Mouse (Mus musculus): ENCODE data around the gene Yrdc. TPM values are rescaled to one million over a fixed set of nuclear protein-coding genes. Genes with fewer than 3 reads are reported as not detected.

Gene Yrdc
- 22.8 and 27.6 TPM in 2 replicates for polyA plus RNA-seq (2011; ENCODE audit: insufficient read depth, insufficient read length, low replicate concordance, missing spikeins)

DNA sequence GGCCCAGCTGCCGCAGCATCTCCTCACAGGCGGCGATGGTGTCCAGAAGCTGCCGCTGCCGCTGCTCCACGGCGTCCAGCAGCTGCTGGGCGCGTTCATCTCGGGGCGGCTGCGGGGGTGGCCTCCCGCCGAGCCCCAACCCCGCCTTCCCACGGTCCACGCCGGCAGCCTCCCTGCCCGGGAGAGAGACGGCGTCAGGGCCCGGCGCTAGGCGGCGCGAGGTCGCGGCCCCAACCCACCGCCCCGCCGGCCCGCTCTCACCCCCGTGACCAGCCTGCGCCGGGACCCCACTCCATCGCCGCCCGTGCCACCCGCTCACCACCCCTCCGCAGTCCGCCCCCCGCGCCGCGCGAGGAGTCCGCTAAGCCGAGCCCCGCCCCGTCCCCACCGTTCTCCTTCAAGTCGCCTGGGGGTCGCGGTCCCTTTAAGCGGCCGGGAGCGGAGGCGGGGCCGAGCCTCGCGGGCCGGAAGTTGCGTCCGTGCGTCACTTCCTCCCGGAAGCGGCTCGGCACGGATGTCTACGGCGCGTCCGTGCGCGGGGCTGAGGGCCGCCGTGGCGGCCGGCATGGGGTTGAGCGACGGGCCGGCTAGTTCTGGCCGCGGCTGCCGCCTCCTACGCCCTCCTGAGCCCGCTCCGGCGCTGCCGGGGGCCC is at the start of gene Yrdc:
TSS of gene Yrdc (plus strand) at position 419 of the 653 bp plus-strand sequence.
- Histone ChIP-seq H3K4me3 (replicated peaks; ENCODE audit: control insufficient read depth, low read depth, low read length) (peak within 1 kb of the TSS; percentile 69), H3K27ac (ENCODE audit: control insufficient read depth, insufficient read depth, low read depth, low read length, poor library complexity) (peak within 1 kb of the TSS; percentile 91), H3K4me1 (ENCODE audit: control insufficient read depth, insufficient read depth, low read length) (no peaks in the 10 kb centered on the region)
- peak; percentile 51; the same call in 1 of the 2 replicates for TF ChIP-seq POLR2A (IDR thresholded peaks at IDR 0.05; ENCODE audit: borderline replicate concordance, control insufficient read depth, low read depth, low read length)
- no peak for TF ChIP-seq CTCF (IDR thresholded peaks at IDR 0.05; ENCODE audit: control insufficient read depth, insufficient read depth, low read length)
- under 1% methylated on average over 87 of the region's 90 CpGs for WGBS

- peaks cover 3% of the 10 kb centered on the region; the same call in 1 of the 2 replicates for H3K4me1 ChIP-seq (ENCODE audit: control insufficient read depth, insufficient read depth, low read length)
- H3K4me3 ChIP-seq (replicated peaks; ENCODE audit: control insufficient read depth, low read depth, low read length) = peak within 1 kb of the TSS; percentile 86
- peak within 1 kb of the TSS; percentile 97 for H3K27ac ChIP-seq (ENCODE audit: control insufficient read depth, insufficient read depth, low read depth, low read length, poor library complexity)
- TF ChIP-seq POLR2A (IDR thresholded peaks at IDR 0.05; ENCODE audit: borderline replicate concordance, control insufficient read depth, low read depth, low read length) = no peak
- TF ChIP-seq CTCF (IDR thresholded peaks at IDR 0.05; ENCODE audit: control insufficient read depth, insufficient read depth, low read length) = peak; percentile 77
- WGBS = 2% methylated on average over 21 of the region's 21 CpGs
Observed at GRCm38 (mm10) chr4:124801552-124802308, 48.7 kb upstream of the Yrdc start, which contains the start of gene Mtf1. Gene Mtf1 (plus strand): TSS chr4:124802104.

GRCm38 (mm10) chr4:124802309-124803260 is 47.9 kb upstream of the Yrdc start:
- Histone ChIP-seq H3K27ac (ENCODE audit: control insufficient read depth, insufficient read depth, low read depth, low read length, poor library complexity) (peak overlapping the region; percentile 97), H3K4me1 (ENCODE audit: control insufficient read depth, insufficient read depth, low read length) (peaks cover 3% of the 10 kb centered on the region; the same call in 1 of the 2 replicates), H3K4me3 (replicated peaks; ENCODE audit: control insufficient read depth, low read depth, low read length) (peak overlapping the region; percentile 86)
- TF ChIP-seq POLR2A (IDR thresholded peaks at IDR 0.05; ENCODE audit: borderline replicate concordance, control insufficient read depth, low read depth, low read length) = peak; percentile 75; the same call in 1 of the 2 replicates
- TF ChIP-seq CTCF (IDR thresholded peaks at IDR 0.05; ENCODE audit: control insufficient read depth, insufficient read depth, low read length) = no peak
- under 1% methylated on average over 53 of the region's 53 CpGs for WGBS

DNA sequence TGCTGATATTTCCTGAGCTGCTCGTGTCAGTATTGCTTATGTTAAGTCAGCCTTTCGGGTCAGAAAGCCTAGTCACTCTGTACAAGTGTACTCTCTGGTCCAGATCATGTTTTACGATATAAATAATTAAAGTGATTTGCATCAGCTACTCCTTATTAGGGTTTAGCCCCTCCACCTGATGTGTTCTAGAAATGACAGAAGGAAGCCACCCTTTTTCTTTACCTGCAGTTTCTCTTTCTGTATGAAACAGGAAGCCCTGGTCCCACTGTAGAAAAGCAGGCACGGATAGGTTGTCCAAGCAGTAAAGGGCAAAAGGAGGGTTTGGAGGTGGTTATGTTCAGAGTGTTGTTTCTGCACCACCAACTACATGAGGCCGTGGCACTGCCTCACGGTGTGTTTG is 47.1 kb upstream of the Yrdc start:
- H3K27ac ChIP-seq (ENCODE audit: control insufficient read depth, insufficient read depth, low read depth, low read length, poor library complexity) = no peak overlapping the region
- 35% methylated on average over 6 of the region's 6 CpGs for WGBS
- TF ChIP-seq POLR2A (IDR thresholded peaks at IDR 0.05; ENCODE audit: borderline replicate concordance, control insufficient read depth, low read depth, low read length) (no peak), CTCF (IDR thresholded peaks at IDR 0.05; ENCODE audit: control insufficient read depth, insufficient read depth, low read length) (no peak)
- H3K4me1 ChIP-seq (ENCODE audit: control insufficient read depth, insufficient read depth, low read length) = peaks cover 3% of the 10 kb centered on the region
- peak overlapping the region; percentile 29 for H3K4me3 ChIP-seq (replicated peaks; ENCODE audit: control insufficient read depth, low read depth, low read length)

GRCm38 (mm10) chr4:124808511-124808910 is 42.0 kb upstream of the Yrdc start:
- TF ChIP-seq CTCF (IDR thresholded peaks at IDR 0.05; ENCODE audit: control insufficient read depth, insufficient read depth, low read length) (no peak), POLR2A (IDR thresholded peaks at IDR 0.05; ENCODE audit: borderline replicate concordance, control insufficient read depth, low read depth, low read length) (no peak)
- peaks cover 7% of the 10 kb centered on the region for H3K4me1 ChIP-seq (ENCODE audit: control insufficient read depth, insufficient read depth, low read length)
- H3K27ac ChIP-seq (ENCODE audit: control insufficient read depth, insufficient read depth, low read depth, low read length, poor library complexity) = no peak overlapping the region
- 46% methylated on average over 5 of the region's 5 CpGs for WGBS
- H3K4me3 ChIP-seq (replicated peaks; ENCODE audit: control insufficient read depth, low read depth, low read length) = no peak overlapping the region

DNA sequence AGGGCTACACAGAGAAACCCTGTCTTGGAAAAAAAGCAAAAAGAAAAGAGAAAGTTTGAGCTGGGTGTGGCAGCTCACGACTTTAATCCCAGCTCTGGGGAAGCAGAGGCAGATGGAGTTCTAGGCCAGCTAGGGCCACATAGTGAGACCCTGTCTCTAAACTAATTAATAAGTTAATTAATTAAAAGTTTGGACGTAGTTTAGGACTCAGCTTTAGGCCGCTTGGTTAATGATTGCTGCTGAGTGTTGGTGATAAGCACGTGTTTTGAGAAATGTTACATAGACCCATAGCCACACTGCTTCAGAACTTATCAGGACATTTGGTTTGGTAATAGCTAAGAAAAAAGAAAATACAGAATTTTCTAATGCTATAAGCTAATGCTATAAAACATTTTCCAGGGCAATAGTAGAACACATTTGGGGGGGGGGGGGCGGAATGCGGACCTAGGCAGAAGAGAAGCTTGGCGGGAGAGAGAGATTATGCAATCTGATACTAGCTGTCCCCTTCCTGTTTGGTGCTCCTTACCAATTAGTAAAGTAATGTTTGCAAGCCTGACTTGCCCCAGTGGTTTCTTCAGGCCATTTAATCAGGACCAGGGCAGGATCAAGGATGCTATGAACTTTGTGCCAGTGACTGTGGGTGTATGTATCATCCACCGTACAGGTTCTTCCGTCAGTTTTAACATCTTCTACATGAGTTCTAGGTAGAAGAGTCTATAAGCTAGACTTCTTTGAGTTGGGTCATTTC is 41.2 kb upstream of the Yrdc start:
- peaks cover 7% of the 10 kb centered on the region for H3K4me1 ChIP-seq (ENCODE audit: control insufficient read depth, insufficient read depth, low read length)
- 38% methylated on average over 9 of the region's 9 CpGs for WGBS
- H3K27ac ChIP-seq (ENCODE audit: control insufficient read depth, insufficient read depth, low read depth, low read length, poor library complexity) = no peak overlapping the region
- TF ChIP-seq POLR2A (IDR thresholded peaks at IDR 0.05; ENCODE audit: borderline replicate concordance, control insufficient read depth, low read depth, low read length) (no peak), CTCF (IDR thresholded peaks at IDR 0.05; ENCODE audit: control insufficient read depth, insufficient read depth, low read length) (no peak)
- no peak overlapping the region for H3K4me3 ChIP-seq (replicated peaks; ENCODE audit: control insufficient read depth, low read depth, low read length)

DNA sequence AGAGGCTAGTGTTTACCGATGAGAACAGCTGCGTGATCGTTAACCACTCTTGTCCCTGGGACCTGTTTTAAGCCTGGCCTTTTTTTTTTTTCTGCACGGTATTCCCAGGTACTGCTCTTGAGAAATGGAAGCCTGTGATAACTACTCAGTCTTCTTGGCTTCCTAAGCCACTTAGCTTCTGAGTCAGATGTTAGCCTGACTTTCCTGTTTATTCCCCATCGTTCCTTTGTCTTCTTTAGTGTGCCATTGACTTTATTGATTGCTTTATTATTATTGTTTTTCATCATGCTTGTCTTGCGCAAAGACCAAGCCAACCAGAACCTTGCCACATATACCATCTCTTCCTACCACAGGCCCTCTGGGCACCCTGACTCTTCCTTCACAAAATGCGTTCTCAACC is 40.4 kb upstream of the Yrdc start:
- WGBS = 72% methylated on average over 7 of the region's 7 CpGs
- TF ChIP-seq CTCF (IDR thresholded peaks at IDR 0.05; ENCODE audit: control insufficient read depth, insufficient read depth, low read length) = no peak
- TF ChIP-seq POLR2A (IDR thresholded peaks at IDR 0.05; ENCODE audit: borderline replicate concordance, control insufficient read depth, low read depth, low read length) = no peak
- H3K4me3 ChIP-seq (replicated peaks; ENCODE audit: control insufficient read depth, low read depth, low read length) = no peak overlapping the region
- H3K27ac ChIP-seq (ENCODE audit: control insufficient read depth, insufficient read depth, low read depth, low read length, poor library complexity) = no peak overlapping the region
- H3K4me1 ChIP-seq (ENCODE audit: control insufficient read depth, insufficient read depth, low read length) = peaks cover 6% of the 10 kb centered on the region
